Mouse (Mus musculus): ENCODE data around the gene Tmem94. TPM values are rescaled to one million over a fixed set of nuclear protein-coding genes. Genes with fewer than 3 reads are reported as not detected.

The Tmem94 gene
- total RNA-seq, 2 experiments from 2014 or later, result 51.9 to 57.3 TPM

GRCm38 (mm10) chr11:115765607-115766141, 441 bp downstream of the Tmem94 start:
- no peak for DNase-seq (ENCODE audit: low spot score in 2 of 2)

GRCm38 (mm10) chr11:115766356-115766943, 1.2 kb downstream of the Tmem94 start:
- no peak for DNase-seq (ENCODE audit: low spot score in 2 of 2)

GRCm38 (mm10) chr11:115766981-115767380, 1.7 kb downstream of the Tmem94 start:
- DNase-seq (ENCODE audit: low spot score in 2 of 2), result no peak

GRCm38 (mm10) chr11:115768896-115769295, 3.7 kb downstream of the Tmem94 start:
- no peak for DNase-seq (ENCODE audit: low spot score in 2 of 2)

- no peak for DNase-seq (ENCODE audit: low spot score in 2 of 2)
These were observed 9.4 kb downstream of the Tmem94 start for GRCm38 (mm10) chr11:115774653-115775052.

- DNase-seq (ENCODE audit: low spot score in 2 of 2), result no peak
These were observed 10.8 kb downstream of the Tmem94 start for GRCm38 (mm10) chr11:115775821-115776665.

- DNase-seq (ENCODE audit: low spot score in 2 of 2), result no peak
These were observed 11.7 kb downstream of the Tmem94 start for GRCm38 (mm10) chr11:115776954-115777353.

GRCm38 (mm10) chr11:115777487-115778335, 12.5 kb downstream of the Tmem94 start:
- DNase-seq (ENCODE audit: low spot score in 2 of 2), result peak in 1 of 2 experiments; percentile 6

GRCm38 (mm10) chr11:115779038-115779571, 13.9 kb downstream of the Tmem94 start:
- DNase-seq (ENCODE audit: low spot score in 2 of 2), result peak; percentile 56 to 73

- peak in 1 of 2 experiments; percentile 22 for DNase-seq (ENCODE audit: low spot score in 2 of 2)
These were observed 15.2 kb downstream of the Tmem94 start for GRCm38 (mm10) chr11:115780141-115781070.

GRCm38 (mm10) chr11:115786473-115786872, 21.2 kb downstream of the Tmem94 start:
- no peak for DNase-seq (ENCODE audit: low spot score in 2 of 2)

GRCm38 (mm10) chr11:115789787-115790186, 24.6 kb downstream of the Tmem94 start:
- DNase-seq (ENCODE audit: low spot score in 2 of 2), result no peak

GRCm38 (mm10) chr11:115791919-115792318, 26.7 kb downstream of the Tmem94 start:
- no peak for DNase-seq (ENCODE audit: low spot score in 2 of 2)

GRCm38 (mm10) chr11:115792353-115792752, 27.1 kb downstream of the Tmem94 start:
- DNase-seq (ENCODE audit: low spot score in 2 of 2), result no peak

- DNase-seq (ENCODE audit: low spot score in 2 of 2), result no peak
These were observed 31.7 kb downstream of the Tmem94 start for GRCm38 (mm10) chr11:115796898-115797297.

GRCm38 (mm10) chr11:115797665-115798064, 32.4 kb downstream of the Tmem94 start:
- no peak for DNase-seq (ENCODE audit: low spot score in 2 of 2)

GRCm38 (mm10) chr11:115800981-115801380, 35.7 kb downstream of the Tmem94 start:
- DNase-seq (ENCODE audit: low spot score in 2 of 2), result no peak

GRCm38 (mm10) chr11:115803072-115803709, 38.0 kb downstream of the Tmem94 start:
- no peak for DNase-seq (ENCODE audit: low spot score in 2 of 2)

GRCm38 (mm10) chr11:115805005-115805404, 39.8 kb downstream of the Tmem94 start:
- no peak for DNase-seq (ENCODE audit: low spot score in 2 of 2)

All from gastrocnemius, postnatal 4 days (tissue).